Mouse (Mus musculus) bone marrow, adult 2 months (tissue): ENCODE results near the gene Ormdl3. TPM values are rescaled to one million over a fixed set of nuclear protein-coding genes. Genes with fewer than 3 reads are reported as not detected.

Source experiments
- H3K27ac ChIP-seq: fragments of 200-500 bp; 2 replicates; pipeline ENCODE4 v1.5.1; 2012; ENCODE audit warnings: low read depth, mild to moderate bottlenecking, control low read depth, inconsistent platforms, low read length; ENCODE audit not compliant: control insufficient read depth, poor library complexity, insufficient read depth
- H3K4me1 ChIP-seq: fragments of 200-500 bp; 2 replicates; pipeline ENCODE4 v1.6.1; 2011; ENCODE audit warnings: low read length; ENCODE audit not compliant: control insufficient read depth, insufficient read depth
- H3K4me3 ChIP-seq: fragments of 200-500 bp; replicated peaks from 2 replicates; pipeline ENCODE3; 2011; ENCODE audit warnings: mild to moderate bottlenecking, low read depth, low read length, control low read depth; ENCODE audit not compliant: control insufficient read depth
- CTCF ChIP-seq: fragments of 200-500 bp; IDR thresholded peaks from 2 replicates; pipeline ENCODE4 v1.5.1; 2011; ENCODE audit warnings: low read length, control low read depth; ENCODE audit not compliant: control insufficient read depth, insufficient read depth
- POLR2A ChIP-seq: fragments of 200-500 bp; IDR thresholded peaks from 2 replicates; pipeline ENCODE4 v1.6.1; 2011; ENCODE audit warnings: low read depth, mild to moderate bottlenecking, control low read depth, low read length, borderline replicate concordance; ENCODE audit not compliant: control insufficient read depth
- WGBS: fragments of 180-500 bp; shearing (Covaris S2); methylation state at CpG from one replicate; pipeline ENCODE4 v1.1.7; 2018; 5-methylcytosine and 5-hydroxymethylcytosine counted together
- polyA plus RNA-seq: library from polyadenylated mRNA; stranded (reverse); fragments of >200 nt; gene quantifications from 2 replicates; pipeline ENCODE4 v1.2.4, GENCODE M21; 2011; ENCODE audit warnings: low replicate concordance; ENCODE audit not compliant: missing spikeins, insufficient read depth, insufficient read length

Gene Ormdl3
- polyA plus RNA-seq, 1 experiment = 41.2 TPM

GRCm38 (mm10) chr11:98584629-98585177, 2.5 kb downstream of the Ormdl3 start:
- 80% methylated on average over 6 of the region's 6 CpGs for WGBS
- no peak for TF ChIP-seq POLR2A
- no peak for TF ChIP-seq CTCF
- peak overlapping the region; percentile 32 for H3K4me3 ChIP-seq
- peak overlapping the region; percentile 65 for H3K27ac ChIP-seq
- H3K4me1 ChIP-seq = peaks cover 6% of the 10 kb centered on the region

DNA sequence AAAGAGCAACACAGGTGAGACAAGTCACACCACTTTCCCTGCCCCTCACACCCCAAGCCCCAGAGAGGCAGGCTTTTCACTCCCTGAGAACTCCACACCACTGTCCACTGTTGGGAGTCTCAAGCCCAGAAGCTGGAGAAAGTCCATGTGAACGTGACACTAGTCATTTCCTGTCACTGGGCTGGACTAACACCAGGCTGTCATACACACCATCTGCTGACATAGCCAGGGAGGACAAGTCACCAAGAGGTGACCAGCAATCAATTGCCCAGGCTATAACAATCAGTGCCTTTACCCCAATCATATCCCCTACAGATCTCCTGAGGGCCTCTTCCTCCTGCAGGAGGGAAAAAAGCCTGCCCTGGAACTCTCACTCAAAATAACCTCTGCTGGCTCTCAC, 3.0 kb downstream of the Ormdl3 start:
- WGBS = 33% methylated on average over 1 of the region's 1 CpGs
- no peak for TF ChIP-seq CTCF
- TF ChIP-seq POLR2A = no peak
- Histone ChIP-seq H3K4me1 (peaks cover 6% of the 10 kb centered on the region), H3K27ac (peak overlapping the region; percentile 65), H3K4me3 (peak overlapping the region; percentile 13)

DNA sequence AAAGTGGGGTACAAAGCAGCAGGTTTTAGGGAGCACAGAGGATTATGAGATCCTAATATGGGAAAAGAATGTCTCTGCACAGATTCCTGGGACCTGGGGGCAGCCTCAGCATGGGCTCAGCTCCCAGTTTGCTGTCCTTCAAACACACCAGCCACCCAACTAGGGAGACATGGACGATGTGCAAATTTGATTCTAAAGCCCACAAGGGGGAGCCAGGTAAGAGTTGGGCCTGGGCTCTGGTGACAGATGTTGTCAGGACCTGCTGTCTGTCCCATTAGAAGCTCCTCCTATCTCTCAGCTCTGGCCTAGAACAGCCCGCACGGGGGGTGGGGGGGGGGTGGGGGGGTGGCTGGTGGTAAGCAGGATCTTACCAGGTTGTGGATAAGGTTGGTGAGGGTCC, 3.6 kb downstream of the Ormdl3 start:
- 33% methylated on average over 3 of the region's 3 CpGs for WGBS
- H3K27ac ChIP-seq = peak overlapping the region; percentile 87
- 0 out of 2 replicates have a peak, but pooled peaks have one; percentile 2 for TF ChIP-seq POLR2A
- peak; percentile 54; the same call in 1 of the 2 replicates for TF ChIP-seq CTCF
- H3K4me3 ChIP-seq = no peak overlapping the region
- peaks cover 4% of the 10 kb centered on the region for H3K4me1 ChIP-seq

- Histone ChIP-seq H3K4me1 (peaks cover 4% of the 10 kb centered on the region), H3K27ac (peak overlapping the region; percentile 87), H3K4me3 (peak overlapping the region; percentile 50)
- TF ChIP-seq POLR2A (0 out of 2 replicates have a peak, but pooled peaks have one; percentile 12), CTCF (no peak)
- 57% methylated on average over 3 of the region's 3 CpGs for WGBS
Observed at GRCm38 (mm10) chr11:98583265-98583552, 4.0 kb downstream of the Ormdl3 start.

GRCm38 (mm10) chr11:98582551-98583264, 4.5 kb downstream of the Ormdl3 start:
- 33% methylated on average over 12 of the region's 12 CpGs for WGBS
- H3K4me3 ChIP-seq = peak overlapping the region; percentile 50
- TF ChIP-seq POLR2A = no peak
- no peak for TF ChIP-seq CTCF
- H3K4me1 ChIP-seq = peaks cover 2% of the 10 kb centered on the region; the same call in 1 of the 2 replicates
- peak overlapping the region; percentile 87 for H3K27ac ChIP-seq

DNA sequence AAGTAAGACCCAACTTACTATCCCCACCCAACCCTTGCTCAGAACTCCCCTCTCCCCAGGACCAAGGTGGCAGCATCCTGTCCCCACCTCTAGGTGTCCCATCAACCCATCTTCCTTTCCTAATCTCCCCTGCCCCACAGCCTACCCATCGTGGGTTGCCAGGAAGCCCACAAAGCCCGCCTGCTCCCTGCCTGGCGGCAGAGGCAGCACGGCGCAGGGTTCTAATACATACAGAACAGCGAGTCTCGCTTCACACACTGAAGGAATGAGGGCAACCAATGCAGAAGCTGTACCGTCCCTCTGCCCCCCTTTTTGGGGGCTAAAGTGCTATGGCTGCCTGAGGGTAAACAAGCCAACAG, 5.2 kb downstream of the Ormdl3 start:
- WGBS = 37% methylated on average over 8 of the region's 8 CpGs
- TF ChIP-seq POLR2A (0 out of 2 replicates have a peak, but pooled peaks have one; percentile 20), CTCF (no peak)
- Histone ChIP-seq H3K27ac (peak overlapping the region; percentile 87), H3K4me3 (peak overlapping the region; percentile 30), H3K4me1 (peaks cover 2% of the 10 kb centered on the region; the same call in 1 of the 2 replicates)

DNA sequence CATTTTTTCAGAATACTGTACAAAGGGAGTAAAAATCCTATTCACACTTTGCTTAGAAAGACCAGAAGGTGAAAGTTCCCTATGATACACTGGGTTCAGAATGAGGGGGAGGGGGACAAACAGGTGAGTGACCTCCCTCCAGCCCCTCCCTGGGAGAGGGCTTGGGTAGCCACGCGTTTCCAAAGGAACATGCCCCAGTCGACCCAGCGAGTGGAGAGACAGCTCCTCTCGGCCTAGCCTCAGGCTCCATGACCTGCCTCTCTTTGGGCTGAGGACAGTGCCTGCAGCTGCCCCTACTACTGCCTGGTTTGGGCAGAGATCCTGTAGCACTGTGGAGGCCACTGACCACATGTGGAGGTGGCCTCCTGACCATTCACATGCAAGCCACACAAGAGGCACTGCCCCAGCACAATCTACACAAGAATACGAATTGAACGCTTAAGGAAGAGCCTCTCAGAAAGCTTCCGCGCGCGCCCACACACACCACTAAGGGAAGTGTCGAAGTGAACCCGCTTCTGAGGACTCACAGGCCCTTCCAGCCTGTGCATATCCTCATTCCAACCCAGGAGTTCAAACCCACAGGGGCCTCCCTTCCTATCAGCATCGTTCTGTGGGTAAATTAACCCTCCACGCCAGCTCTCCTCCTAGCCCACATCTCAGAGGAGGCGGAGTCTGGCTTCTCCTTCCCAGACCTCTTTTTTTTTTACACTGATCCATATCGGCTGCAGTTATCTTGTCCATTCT, 5.7 kb downstream of the Ormdl3 start:
- H3K4me3 ChIP-seq = peak overlapping the region; percentile 54

DNA sequence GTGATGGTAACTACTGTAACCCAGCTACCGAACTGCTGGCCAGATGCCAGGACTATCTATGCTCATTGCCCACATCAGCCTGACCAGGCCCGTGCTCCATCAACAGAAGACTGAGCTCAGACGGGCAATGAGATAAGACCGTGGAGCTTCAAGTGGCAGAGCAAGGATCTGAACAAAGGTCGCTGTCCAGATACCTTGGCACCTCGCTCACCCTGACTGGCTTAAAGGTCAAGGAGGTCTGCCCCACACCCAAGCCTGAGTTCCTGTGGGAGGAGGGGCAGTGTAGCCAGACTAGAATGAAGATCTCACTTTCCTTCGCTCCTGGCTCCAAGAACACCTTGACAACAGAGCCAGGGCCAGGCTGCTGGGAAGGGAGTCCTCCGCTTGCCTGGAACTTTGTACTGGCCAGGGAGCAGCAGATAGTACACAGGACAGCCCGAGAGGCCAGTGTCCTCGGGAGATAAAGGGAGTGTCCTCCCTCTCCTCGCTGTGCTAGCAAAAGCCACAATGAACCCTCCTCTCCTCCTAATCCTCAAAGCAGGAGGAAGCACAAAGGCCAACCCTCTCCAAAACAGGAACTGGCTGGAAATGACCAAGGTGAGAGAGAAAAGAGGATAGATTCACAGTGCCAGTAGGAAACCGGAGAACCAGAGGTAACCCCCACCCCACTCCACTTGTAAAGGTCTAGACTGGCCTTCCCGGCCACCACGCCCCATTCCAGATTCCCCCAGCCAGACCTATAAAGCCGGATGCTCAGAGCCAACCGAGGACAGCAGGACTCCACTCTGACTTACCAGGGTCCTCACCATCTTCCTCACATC, 6.7 kb downstream of the Ormdl3 start:
- H3K27ac ChIP-seq = peak overlapping the region; percentile 87
- whole genome bisulfite sequencing = 44% methylated on average over 16 of the region's 16 CpGs
- H3K4me1 ChIP-seq = peaks cover 2% of the 10 kb centered on the region; the same call in 1 of the 2 replicates
- TF ChIP-seq CTCF = no peak
- TF ChIP-seq POLR2A = peak; percentile 28; the same call in 1 of the 2 replicates
- peak overlapping the region; percentile 20 for H3K4me3 ChIP-seq

More for the DNA sequence above, 5.7 kb downstream of the Ormdl3 start:
- Histone ChIP-seq H3K4me1 (peaks cover 2% of the 10 kb centered on the region; the same call in 1 of the 2 replicates), H3K27ac (peak overlapping the region; percentile 87)
- whole genome bisulfite sequencing = 27% methylated on average over 17 of the region's 17 CpGs
- TF ChIP-seq CTCF = no peak
- no peak for TF ChIP-seq POLR2A
